Mouse (Mus musculus) bone marrow macrophage, adult 2 months (primary cell): ENCODE measurements at regions not wholly inside any gene's neighbourhood (a gene's known extent, or its start where the extent isn't known, plus 50 kb on each side); places are given as distances from the start of the nearest gene placed in this dataset.

Source experiments
- H3K27ac ChIP-seq: 2 replicates; pipeline ENCODE4 v1.5.1; 2012; ENCODE audit warnings: low read depth, low read length; ENCODE audit not compliant: insufficient read depth
- H3K4me1 ChIP-seq: 2 replicates; pipeline ENCODE4 v1.6.1; 2012; ENCODE audit warnings: low read length; ENCODE audit not compliant: control insufficient read depth, insufficient read depth
- H3K4me3 ChIP-seq: 2 replicates; pipeline ENCODE4 v1.5.1; 2012; ENCODE audit warnings: mild to moderate bottlenecking, low read length, moderate library complexity; ENCODE audit not compliant: insufficient read depth
- CTCF ChIP-seq: IDR thresholded peaks from 2 replicates; pipeline ENCODE4 v1.5.1; 2012; ENCODE audit warnings: low read depth, mild to moderate bottlenecking, low read length, moderate library complexity
- POLR2A ChIP-seq: IDR thresholded peaks from 2 replicates; pipeline ENCODE4 v1.6.1; 2012; ENCODE audit warnings: mild to moderate bottlenecking, low read depth, low read length, borderline replicate concordance

GRCm38 (mm10) chrX:135075903-135076302, 66.9 kb upstream of the Zmat1 start:
- TF ChIP-seq CTCF (no peak), POLR2A (no peak)
- no peak overlapping the region for H3K27ac ChIP-seq
- H3K4me1 ChIP-seq, result no peaks in the 10 kb centered on the region
- no peak overlapping the region for H3K4me3 ChIP-seq

- Histone ChIP-seq H3K4me3 (no peak overlapping the region), H3K27ac (no peak overlapping the region), H3K4me1 (no peaks in the 10 kb centered on the region)
- no peak for TF ChIP-seq CTCF
- TF ChIP-seq POLR2A, result no peak
Observed at GRCm38 (mm10) chrX:135069448-135069847, 60.4 kb upstream of the Zmat1 start.

- TF ChIP-seq CTCF, result no peak
- TF ChIP-seq POLR2A, result no peak
- no peak overlapping the region for H3K4me3 ChIP-seq
- no peaks in the 10 kb centered on the region for H3K4me1 ChIP-seq
- H3K27ac ChIP-seq, result no peak overlapping the region
Observed at GRCm38 (mm10) chrX:135060184-135060583, 51.2 kb upstream of the Zmat1 start.

- H3K4me1 ChIP-seq, result no peaks in the 10 kb centered on the region
- no peak overlapping the region for H3K4me3 ChIP-seq
- H3K27ac ChIP-seq, result no peak overlapping the region
- TF ChIP-seq CTCF (no peak), POLR2A (no peak)
Observed at GRCm38 (mm10) chrX:135058949-135059348, 49.9 kb upstream of the Zmat1 start.
